Mouse (Mus musculus): ENCODE measurements around the gene Psmb11.

- TF ChIP-seq CTCF (IDR thresholded peaks at IDR 0.05; ENCODE audit: insufficient read depth, low read depth, low read length) (no peak), POLR2A (IDR thresholded peaks at IDR 0.05; ENCODE audit: insufficient read depth, low read depth, low read length) (no peak)
Measured at GRCm38 (mm10) chr14:54634182-54634581, 12.9 kb downstream of the Psmb11 start.
